Mouse (Mus musculus): ENCODE measurements around the gene Higd1a. TPM values are rescaled to one million over a fixed set of nuclear protein-coding genes. Genes with fewer than 3 reads are reported as not detected.

Gene Higd1a
- polyA plus RNA-seq, 1 experiment from 2014 or later = 241 TPM

GRCm38 (mm10) chr9:121896820-121897219, 38.7 kb upstream of the Higd1a start:
- no peaks in the 10 kb centered on the region for H3K36me3 ChIP-seq
- no peak overlapping the region for H3K4me2 ChIP-seq
- peak overlapping the region; percentile 82; the same call in 1 of the 2 replicates for H3K27ac ChIP-seq
- 0 out of 2 replicates have a peak, but pooled peaks cover 2% of the 10 kb centered on the region for H3K4me1 ChIP-seq
- H3K9ac ChIP-seq = no peak overlapping the region
- no peaks in the 10 kb centered on the region for H3K9me3 ChIP-seq
- ATAC-seq (ENCODE audit: insufficient read depth, low FRiP score, low read depth) = no peak
- H3K27me3 ChIP-seq (replicated peaks) = no peaks in the 10 kb centered on the region
- H3K4me3 ChIP-seq (replicated peaks) = no peak overlapping the region
- WGBS = 50% methylated on average over 4 of the region's 4 CpGs

- 46% methylated on average over 7 of the region's 7 CpGs for WGBS
- no peak for ATAC-seq (ENCODE audit: insufficient read depth, low FRiP score, low read depth)
- Histone ChIP-seq H3K4me3 (replicated peaks) (no peak overlapping the region), H3K4me2 (no peak overlapping the region), H3K4me1 (peaks cover 8% of the 10 kb centered on the region; the same call in 1 of the 2 replicates), H3K9me3 (no peaks in the 10 kb centered on the region), H3K27ac (peak overlapping the region; percentile 16; the same call in 1 of the 2 replicates), H3K36me3 (no peaks in the 10 kb centered on the region), H3K9ac (no peak overlapping the region), H3K27me3 (replicated peaks) (no peaks in the 10 kb centered on the region)
Measured at GRCm38 (mm10) chr9:121895392-121895993, 37.3 kb upstream of the Higd1a start.

- Histone ChIP-seq H3K27me3 (replicated peaks) (no peaks in the 10 kb centered on the region), H3K9me3 (no peaks in the 10 kb centered on the region), H3K9ac (no peak overlapping the region), H3K4me2 (no peak overlapping the region), H3K4me1 (peaks cover 12% of the 10 kb centered on the region; the same call in 1 of the 2 replicates), H3K27ac (peak overlapping the region; percentile 16; the same call in 1 of the 2 replicates), H3K36me3 (no peaks in the 10 kb centered on the region), H3K4me3 (replicated peaks) (no peak overlapping the region)
- ATAC-seq (ENCODE audit: insufficient read depth, low FRiP score, low read depth) = no peak; the same call in 1 of the 2 replicates
- WGBS = 70% methylated on average over 7 of the region's 7 CpGs
Measured at GRCm38 (mm10) chr9:121894447-121894846, 36.3 kb upstream of the Higd1a start.

- peaks cover 9% of the 10 kb centered on the region; the same call in 1 of the 2 replicates for H3K4me1 ChIP-seq
- no peaks in the 10 kb centered on the region for H3K27me3 ChIP-seq (replicated peaks)
- H3K4me2 ChIP-seq = no peak overlapping the region
- no peaks in the 10 kb centered on the region for H3K36me3 ChIP-seq
- ATAC-seq (ENCODE audit: insufficient read depth, low FRiP score, low read depth) = no peak
- no peak overlapping the region for H3K27ac ChIP-seq
- H3K4me3 ChIP-seq (replicated peaks) = no peak overlapping the region
- no peaks in the 10 kb centered on the region for H3K9me3 ChIP-seq
- no peak overlapping the region for H3K9ac ChIP-seq
- 85% methylated on average over 12 of the region's 12 CpGs for WGBS
Measured at GRCm38 (mm10) chr9:121892057-121892687, 34.0 kb upstream of the Higd1a start.

- WGBS = 84% methylated on average over 9 of the region's 9 CpGs
- H3K4me3 ChIP-seq (replicated peaks) = no peak overlapping the region
Measured at GRCm38 (mm10) chr9:121891301-121891700, 33.1 kb upstream of the Higd1a start.

GRCm38 (mm10) chr9:121890441-121890941, 32.3 kb upstream of the Higd1a start:
- Histone ChIP-seq H3K4me3 (replicated peaks) (no peak overlapping the region), H3K9ac (no peak overlapping the region), H3K9me3 (no peaks in the 10 kb centered on the region), H3K4me2 (peak overlapping the region; percentile 36), H3K27me3 (replicated peaks) (no peaks in the 10 kb centered on the region), H3K36me3 (no peaks in the 10 kb centered on the region), H3K27ac (no peak overlapping the region), H3K4me1 (peaks cover 9% of the 10 kb centered on the region; the same call in 1 of the 2 replicates)
- WGBS = 19% methylated on average over 18 of the region's 18 CpGs
- ATAC-seq (ENCODE audit: insufficient read depth, low FRiP score, low read depth) = no peak

More at GRCm38 (mm10) chr9:121891301-121891700, 33.1 kb upstream of the Higd1a start:
- no peak overlapping the region for H3K4me2 ChIP-seq
- H3K27ac ChIP-seq = no peak overlapping the region
- peaks cover 9% of the 10 kb centered on the region; the same call in 1 of the 2 replicates for H3K4me1 ChIP-seq
- no peak for ATAC-seq (ENCODE audit: insufficient read depth, low FRiP score, low read depth)
- H3K9ac ChIP-seq = no peak overlapping the region
- no peaks in the 10 kb centered on the region for H3K9me3 ChIP-seq
- no peaks in the 10 kb centered on the region for H3K36me3 ChIP-seq
- H3K27me3 ChIP-seq (replicated peaks) = no peaks in the 10 kb centered on the region

- no peak overlapping the region for H3K4me3 ChIP-seq (replicated peaks)
- H3K27ac ChIP-seq = no peak overlapping the region
- ATAC-seq (ENCODE audit: insufficient read depth, low FRiP score, low read depth) = no peak
- peaks cover 9% of the 10 kb centered on the region; the same call in 1 of the 2 replicates for H3K4me1 ChIP-seq
- H3K9ac ChIP-seq = no peak overlapping the region
- WGBS = 37% methylated on average over 4 of the region's 4 CpGs
- 0 out of 2 replicates have a peak overlapping the region, but pooled peaks have one; percentile 36 for H3K4me2 ChIP-seq
- H3K27me3 ChIP-seq (replicated peaks) = no peaks in the 10 kb centered on the region
- no peaks in the 10 kb centered on the region for H3K9me3 ChIP-seq
- no peaks in the 10 kb centered on the region for H3K36me3 ChIP-seq
Measured at GRCm38 (mm10) chr9:121889927-121890440, 31.8 kb upstream of the Higd1a start.

- no peaks in the 10 kb centered on the region for H3K27me3 ChIP-seq (replicated peaks)
- no peak overlapping the region for H3K27ac ChIP-seq
- no peak for ATAC-seq (ENCODE audit: insufficient read depth, low FRiP score, low read depth)
- H3K4me2 ChIP-seq = no peak overlapping the region
- H3K9ac ChIP-seq = no peak overlapping the region
- no peaks in the 10 kb centered on the region for H3K36me3 ChIP-seq
- 25% methylated on average over 7 of the region's 7 CpGs for WGBS
- H3K4me3 ChIP-seq (replicated peaks) = no peak overlapping the region
- no peaks in the 10 kb centered on the region for H3K9me3 ChIP-seq
- no peaks in the 10 kb centered on the region for H3K4me1 ChIP-seq
Measured at GRCm38 (mm10) chr9:121882015-121882457, 23.9 kb upstream of the Higd1a start.

- Histone ChIP-seq H3K4me3 (replicated peaks) (no peak overlapping the region), H3K36me3 (no peaks in the 10 kb centered on the region), H3K4me2 (no peak overlapping the region), H3K9me3 (no peaks in the 10 kb centered on the region), H3K27ac (no peak overlapping the region), H3K9ac (no peak overlapping the region), H3K27me3 (replicated peaks) (no peaks in the 10 kb centered on the region), H3K4me1 (no peaks in the 10 kb centered on the region)
- ATAC-seq (ENCODE audit: insufficient read depth, low FRiP score, low read depth) = no peak
- WGBS = 64% methylated on average over 6 of the region's 6 CpGs
Measured at GRCm38 (mm10) chr9:121881301-121881700, 23.1 kb upstream of the Higd1a start.

GRCm38 (mm10) chr9:121880840-121881239, 22.7 kb upstream of the Higd1a start:
- no peak for ATAC-seq (ENCODE audit: insufficient read depth, low FRiP score, low read depth)
- no peaks in the 10 kb centered on the region for H3K27me3 ChIP-seq (replicated peaks)
- H3K9me3 ChIP-seq = no peaks in the 10 kb centered on the region
- H3K9ac ChIP-seq = no peak overlapping the region
- no peak overlapping the region for H3K4me3 ChIP-seq (replicated peaks)
- no peaks in the 10 kb centered on the region for H3K36me3 ChIP-seq
- no peaks in the 10 kb centered on the region for H3K4me1 ChIP-seq
- 19% methylated on average over 14 of the region's 14 CpGs for WGBS
- no peak overlapping the region for H3K27ac ChIP-seq
- H3K4me2 ChIP-seq = peak overlapping the region; percentile 20; the same call in 1 of the 2 replicates

- Histone ChIP-seq H3K9ac (no peak overlapping the region), H3K4me2 (no peak overlapping the region), H3K4me1 (no peaks in the 10 kb centered on the region), H3K36me3 (no peaks in the 10 kb centered on the region), H3K27ac (no peak overlapping the region), H3K4me3 (replicated peaks) (no peak overlapping the region), H3K9me3 (no peaks in the 10 kb centered on the region), H3K27me3 (replicated peaks) (no peaks in the 10 kb centered on the region)
- WGBS = 6% methylated on average over 3 of the region's 3 CpGs
- ATAC-seq (ENCODE audit: insufficient read depth, low FRiP score, low read depth) = no peak
Measured at GRCm38 (mm10) chr9:121877052-121877740, 19.0 kb upstream of the Higd1a start.
